Mouse (Mus musculus) C2C12 (cell line): ENCODE results near the gene Rnf34. TPM values are rescaled to one million over a fixed set of nuclear protein-coding genes. Genes with fewer than 3 reads are reported as not detected.

Source experiments
- H3K27me3 ChIP-seq: one replicate; pipeline ENCODE4 v1.6.1; 2011; ENCODE audit not compliant: control insufficient read depth, insufficient read depth, insufficient read length
- H3K36me3 ChIP-seq: one replicate; pipeline ENCODE4 v1.6.1; 2011; ENCODE audit not compliant: control insufficient read depth, insufficient read depth
- H3K4me3 ChIP-seq: one replicate; pipeline ENCODE4 v1.5.1; 2011; ENCODE audit warnings: mild to moderate bottlenecking, control low read depth; ENCODE audit not compliant: poor library complexity, insufficient read depth, severe bottlenecking
- H3K79me2 ChIP-seq: one replicate; pipeline ENCODE4 v1.6.1; 2011; ENCODE audit not compliant: control insufficient read depth, insufficient read depth
- H3K79me3 ChIP-seq: one replicate; pipeline ENCODE4 v1.6.1; 2011; ENCODE audit warnings: low read depth, control low read depth
- H3ac ChIP-seq: one replicate; pipeline ENCODE3; 2011; ENCODE audit warnings: low read depth; ENCODE audit not compliant: control insufficient read depth, insufficient read length
- CEBPB ChIP-seq: IDR thresholded peaks from one replicate; pipeline ENCODE4 v1.6.1; 2011; ENCODE audit warnings: low read depth, mild to moderate bottlenecking, control low read depth, moderate library complexity
- CTCF ChIP-seq: IDR thresholded peaks from one replicate; pipeline ENCODE4 v1.5.1; 2011; ENCODE audit not compliant: control insufficient read depth, insufficient read depth, insufficient read length
- FOSL1 ChIP-seq: IDR thresholded peaks from one replicate; pipeline ENCODE4 v1.8.0; 2011; ENCODE audit warnings: mild to moderate bottlenecking, low read length; ENCODE audit not compliant: poor library complexity, insufficient read depth, severe bottlenecking
- MAX ChIP-seq: IDR thresholded peaks from one replicate; pipeline ENCODE4 v1.6.1; 2011; ENCODE audit warnings: mild to moderate bottlenecking, control low read depth
- MYOD1 ChIP-seq: IDR thresholded peaks from one replicate; pipeline ENCODE4 v1.6.1; 2011; ENCODE audit warnings: low read depth; ENCODE audit not compliant: control insufficient read depth, insufficient read length
- MYOG ChIP-seq: IDR thresholded peaks from one replicate; pipeline ENCODE4 v1.6.1; 2011; ENCODE audit not compliant: control insufficient read depth, insufficient read length; ENCODE audit errors: extremely low read depth
- USF1 ChIP-seq: IDR thresholded peaks from one replicate; pipeline ENCODE4 v1.6.1; 2011; ENCODE audit warnings: low read depth, mild to moderate bottlenecking, control low read depth, moderate library complexity
- polyA plus RNA-seq: library from polyadenylated mRNA; unstranded; fragments of >200 nt; fragmentation: generic; extraction: Trizol; gene quantifications from one replicate; pipeline ENCODE4 v1.2.1, GENCODE M21; 2012; ENCODE audit warnings: missing spikeins

Gene Rnf34
- polyA plus RNA-seq, 1 experiment, result 8.1 TPM

DNA sequence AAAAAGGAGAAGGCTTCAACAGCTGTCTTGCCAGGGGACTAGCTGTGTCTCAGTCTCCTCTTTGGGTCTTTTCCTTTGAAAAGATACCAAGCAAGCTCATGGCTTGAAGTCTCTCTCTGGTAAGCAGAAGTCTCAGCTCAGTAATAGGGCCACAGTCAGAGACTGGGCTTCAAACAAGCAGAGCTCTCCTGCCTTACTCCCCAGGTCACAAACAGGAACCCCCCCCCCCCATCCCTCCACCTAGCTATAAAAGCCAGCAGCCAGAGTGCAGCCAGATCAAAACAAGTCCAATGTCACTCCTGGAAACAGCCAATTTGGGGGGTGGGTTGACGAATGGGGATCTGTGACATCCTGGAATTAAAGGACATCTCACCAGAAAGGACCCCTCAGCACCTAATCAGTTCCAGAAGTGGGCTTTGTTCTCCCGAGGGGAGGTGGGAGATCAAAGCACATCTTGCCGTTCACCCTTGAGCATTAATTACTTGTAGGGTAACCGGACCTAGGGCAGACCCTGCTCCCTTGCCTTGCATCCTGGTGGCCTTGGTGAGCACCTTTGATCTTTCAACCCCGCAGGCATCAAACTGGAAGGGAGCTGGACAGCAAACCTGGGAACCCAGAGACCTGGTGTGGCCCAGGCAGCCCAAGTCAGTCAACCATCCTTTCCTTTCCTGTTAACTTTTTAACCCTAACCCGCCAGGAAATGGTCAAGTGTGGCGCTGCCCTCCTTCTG lies 68.3 kb downstream of the Rnf34 start:
- no peaks in the 10 kb centered on the region for H3K79me2 ChIP-seq
- TF ChIP-seq MYOG (no peak), FOSL1 (no peak), MAX (no peak), CTCF (no peak), USF1 (no peak), CEBPB (no peak), MYOD1 (no peak)
- H3K27me3 ChIP-seq, result no peaks in the 10 kb centered on the region
- no peaks in the 10 kb centered on the region for H3K79me3 ChIP-seq
- H3ac ChIP-seq, result no peak overlapping the region
- H3K4me3 ChIP-seq, result no peak overlapping the region
- no peaks in the 10 kb centered on the region for H3K36me3 ChIP-seq

DNA sequence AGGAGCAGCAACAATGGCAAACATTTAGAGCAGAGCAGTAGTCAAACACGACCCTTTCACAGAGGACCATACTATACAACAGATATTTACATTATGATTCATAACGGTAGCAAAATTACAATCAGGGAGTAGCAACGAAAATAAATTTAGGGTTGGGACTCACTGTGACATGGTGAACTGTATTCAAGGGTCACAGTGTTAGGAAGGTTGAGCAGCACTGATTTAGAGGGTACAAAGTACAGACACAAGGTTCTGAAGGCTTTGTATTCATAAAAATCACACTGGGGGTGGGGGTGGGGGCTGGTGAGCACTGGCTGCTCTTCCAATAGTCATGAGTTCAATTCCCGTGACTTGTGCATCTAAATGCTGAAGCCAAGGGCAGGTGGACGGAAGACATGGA lies 70.7 kb downstream of the Rnf34 start:
- Histone ChIP-seq H3K79me2 (no peaks in the 10 kb centered on the region), H3K27me3 (no peaks in the 10 kb centered on the region), H3K79me3 (no peaks in the 10 kb centered on the region), H3K36me3 (no peaks in the 10 kb centered on the region), H3K4me3 (no peak overlapping the region), H3ac (no peak overlapping the region)
- TF ChIP-seq MAX (no peak), MYOG (no peak), CEBPB (no peak), MYOD1 (no peak), CTCF (no peak), FOSL1 (no peak), USF1 (no peak)

Other genes with a start within 250 kb of the Rnf34 start
- gene Ift81, start 235.5 kb upstream of the Rnf34 start, polyA plus RNA-seq, result 3.5 TPM
- gene P2rx7, start 206.1 kb upstream of the Rnf34 start, polyA plus RNA-seq, result 1.6 TPM
- 11.0 TPM for gene P2rx4, start 142.5 kb upstream of the Rnf34 start, polyA plus RNA-seq
- gene Camkk2, start 70.6 kb upstream of the Rnf34 start, polyA plus RNA-seq, result 15.4 TPM
- 223 TPM for gene Anapc5, start 28.7 kb upstream of the Rnf34 start, polyA plus RNA-seq
- 15.3 TPM for gene Kdm2b, start 139.8 kb downstream of the Rnf34 start, polyA plus RNA-seq
- 10.8 TPM for gene Orai1, start 165.0 kb downstream of the Rnf34 start, polyA plus RNA-seq
- gene Morn3, start 197.0 kb downstream of the Rnf34 start, polyA plus RNA-seq, result not detected
- gene Tmem120b, start 218.4 kb downstream of the Rnf34 start, polyA plus RNA-seq, result 10.4 TPM